24 mouse cellular contexts compared by ENCODE assay signal in genomic region chr16:24478006-24478405, GRCm38 (mm10).
"Had no signal": no experiment of that assay in that cellular context is flagged by ENCODE, and none has a peak within 500 bp of the region (broad histone marks: within the 10 kb centered on the region; RNA-seq: fewer than 3 reads in every experiment).

No protein-coding gene starts in this region.

- H3K36me3 ChIP-seq: liver, embryonic 12.5 days; liver, embryonic 15.5 days; lung, embryonic 15.5 days; midbrain, embryonic 10.5 days; neural tube, embryonic 12.5 days; neural tube, embryonic 15.5 days had no signal

- H3K4me2 ChIP-seq: limb, embryonic 13.5 days; liver, embryonic 12.5 days; liver, embryonic 15.5 days; lung, embryonic 15.5 days; neural tube, embryonic 12.5 days; neural tube, embryonic 15.5 days had no signal

- H3K4me3 ChIP-seq: layer of hippocampus, adult 2 months; limb, embryonic 10.5 days; limb, embryonic 13.5 days; liver, embryonic 12.5 days; liver, embryonic 15.5 days; lung, embryonic 15.5 days; megakaryocyte, embryonic 14.5 days; midbrain, embryonic 10.5 days; neural tube, embryonic 12.5 days; neural tube, embryonic 15.5 days had no signal

- H3K27ac ChIP-seq: layer of hippocampus, adult 2 months; limb, embryonic 10.5 days; limb, embryonic 13.5 days; liver, embryonic 15.5 days; lung, embryonic 15.5 days; midbrain, embryonic 10.5 days; neural tube, embryonic 12.5 days; neural tube, embryonic 15.5 days; stomach, postnatal 0 days had no signal

- ATAC-seq: liver, embryonic 12.5 days had no signal

- H3K9ac ChIP-seq: limb, embryonic 13.5 days; liver, embryonic 12.5 days; liver, embryonic 15.5 days; lung, embryonic 15.5 days; neural tube, embryonic 12.5 days; neural tube, embryonic 15.5 days had no signal

- H3K9me3 ChIP-seq: limb, embryonic 10.5 days; limb, embryonic 13.5 days; liver, embryonic 12.5 days; liver, embryonic 15.5 days; lung, embryonic 15.5 days; megakaryocyte, embryonic 14.5 days; midbrain, embryonic 10.5 days; neural tube, embryonic 12.5 days; neural tube, embryonic 15.5 days had no signal

- DNase-seq: kidney, postnatal 14 days; layer of hippocampus, adult 9-11 months; liver; lung, adult 18-20 months; lung, postnatal 10 days; lung, postnatal 36 days; midbrain, embryonic 14.5 days; right cerebral cortex, adult 18-20 months; right cerebral cortex, postnatal 14 days; right cerebral cortex, postnatal 4 days; thymus, adult 2 months; thymus, postnatal 14 days; thymus, postnatal 4 days had no signal

- H3K27me3 ChIP-seq: limb, embryonic 13.5 days; liver, embryonic 12.5 days; liver, embryonic 15.5 days; lung, embryonic 15.5 days; neural tube, embryonic 12.5 days; neural tube, embryonic 15.5 days had no signal
